Mouse (Mus musculus) hindbrain, embryonic 10.5 days (tissue): ENCODE results near the gene Kcnmb4. TPM values are rescaled to one million over a fixed set of nuclear protein-coding genes. Genes with fewer than 3 reads are reported as not detected.
A peak's percentile ranks its signal among the peaks of the same experiment; 100 is the strongest.

Experiments used
- DNase-seq: peaks from one replicate; pipeline ENCODE4 v3.0.0-alpha.2; 2017; ENCODE audit warnings: low spot score
- H3K27ac ChIP-seq: fragments of 300-500 bp; sonication (generic); 2 replicates; pipeline ENCODE4 v1.5.1; 2016; ENCODE audit warnings: mild to moderate bottlenecking, moderate library complexity
- H3K27me3 ChIP-seq: fragments of 300-500 bp; sonication (generic); 2 replicates; pipeline ENCODE4 v1.6.1; 2016; ENCODE audit warnings: mild to moderate bottlenecking; ENCODE audit not compliant: poor library complexity, insufficient read depth, severe bottlenecking
- H3K36me3 ChIP-seq: fragments of 300-500 bp; sonication (generic); 2 replicates; pipeline ENCODE4 v1.6.1; 2016; ENCODE audit warnings: mild to moderate bottlenecking, moderate library complexity
- H3K4me1 ChIP-seq: fragments of 300-500 bp; sonication (generic); replicated peaks from 2 replicates; pipeline ENCODE4 v1.6.1; 2016; ENCODE audit warnings: mild to moderate bottlenecking
- H3K4me3 ChIP-seq: fragments of 300-500 bp; sonication (generic); 2 replicates; pipeline ENCODE4 v1.5.1; 2016; ENCODE audit warnings: mild to moderate bottlenecking, moderate library complexity
- H3K9me3 ChIP-seq: fragments of 300-500 bp; sonication (generic); 2 replicates; pipeline ENCODE4 v1.6.1; 2016; ENCODE audit warnings: mild to moderate bottlenecking, moderate library complexity
- WGBS: fragments of 180-500 bp; shearing (Covaris S2); methylation state at CpG from one replicate; pipeline ENCODE4 v1.1.7; 2016; 5-methylcytosine and 5-hydroxymethylcytosine counted together
- polyA plus RNA-seq: library from polyadenylated mRNA; unstranded; fragments of >200 nt; fragmentation: Nextera tagmentation; extraction: Ambion mirVana; gene quantifications from 2 replicates; pipeline ENCODE4 v1.2.1, GENCODE M21; 2016

The Kcnmb4 gene
- polyA plus RNA-seq, 1 experiment from 2014 or later, result 12.9 TPM

GRCm38 (mm10) chr10:116475725-116476124 lies 2.0 kb upstream of the Kcnmb4 start:
- H3K4me1 ChIP-seq, result peaks cover 35% of the 10 kb centered on the region
- H3K27me3 ChIP-seq, result peaks cover 5% of the 10 kb centered on the region; the same call in 1 of the 2 replicates
- H3K9me3 ChIP-seq, result 0 out of 2 replicates have a peak, but pooled peaks cover 2% of the 10 kb centered on the region
- DNase-seq, result no peak
- 78% methylated on average over 6 of the region's 6 CpGs for WGBS
- no peaks in the 10 kb centered on the region for H3K36me3 ChIP-seq
- H3K4me3 ChIP-seq, result no peak overlapping the region
- no peak overlapping the region for H3K27ac ChIP-seq

GRCm38 (mm10) chr10:116473071-116473758 lies 463 bp downstream of the Kcnmb4 start:
- WGBS, result under 1% methylated on average over 66 of the region's 78 CpGs

GRCm38 (mm10) chr10:116472579-116472978 lies 1.1 kb downstream of the Kcnmb4 start:
- Histone ChIP-seq H3K36me3 (no peaks in the 10 kb centered on the region; the same call in 1 of the 2 replicates), H3K27ac (peak overlapping the region; percentile 93), H3K9me3 (0 out of 2 replicates have a peak, but pooled peaks cover 2% of the 10 kb centered on the region), H3K4me3 (peak overlapping the region; percentile 74), H3K27me3 (peaks cover 5% of the 10 kb centered on the region; the same call in 1 of the 2 replicates), H3K4me1 (peaks cover 35% of the 10 kb centered on the region)
- no peak for DNase-seq
- WGBS, result 11% methylated on average over 5 of the region's 5 CpGs

More at GRCm38 (mm10) chr10:116473071-116473758, 463 bp downstream of the Kcnmb4 start:
- Histone ChIP-seq H3K27me3 (peaks cover 5% of the 10 kb centered on the region; the same call in 1 of the 2 replicates), H3K9me3 (0 out of 2 replicates have a peak, but pooled peaks cover 2% of the 10 kb centered on the region), H3K4me3 (peak overlapping the region; percentile 74), H3K27ac (peak overlapping the region; percentile 93), H3K36me3 (no peaks in the 10 kb centered on the region; the same call in 1 of the 2 replicates), H3K4me1 (peaks cover 35% of the 10 kb centered on the region)
- DNase-seq, result peak; percentile 79

GRCm38 (mm10) chr10:116470306-116470925 lies 3.3 kb downstream of the Kcnmb4 start:
- Histone ChIP-seq H3K36me3 (no peaks in the 10 kb centered on the region; the same call in 1 of the 2 replicates), H3K4me1 (peaks cover 31% of the 10 kb centered on the region), H3K27me3 (peaks cover 5% of the 10 kb centered on the region; the same call in 1 of the 2 replicates), H3K27ac (no peak overlapping the region), H3K4me3 (no peak overlapping the region), H3K9me3 (no peaks in the 10 kb centered on the region)
- DNase-seq, result no peak
- WGBS, result 90% methylated on average over 11 of the region's 11 CpGs

GRCm38 (mm10) chr10:116468094-116468493 lies 5.6 kb downstream of the Kcnmb4 start:
- Histone ChIP-seq H3K4me3 (no peak overlapping the region), H3K9me3 (peaks cover 7% of the 10 kb centered on the region; the same call in 1 of the 2 replicates), H3K36me3 (peaks cover 4% of the 10 kb centered on the region; the same call in 1 of the 2 replicates), H3K27ac (no peak overlapping the region), H3K4me1 (peaks cover 14% of the 10 kb centered on the region; the same call in 1 of the 2 replicates), H3K27me3 (no peaks in the 10 kb centered on the region; the same call in 1 of the 2 replicates)
- WGBS, result 73% methylated on average over 5 of the region's 5 CpGs
- no peak for DNase-seq

GRCm38 (mm10) chr10:116463753-116464345 lies 9.8 kb downstream of the Kcnmb4 start:
- H3K27ac ChIP-seq, result no peak overlapping the region
- peaks cover 11% of the 10 kb centered on the region; the same call in 1 of the 2 replicates for H3K9me3 ChIP-seq
- H3K4me1 ChIP-seq, result no peaks in the 10 kb centered on the region
- no peak overlapping the region for H3K4me3 ChIP-seq
- H3K27me3 ChIP-seq, result no peaks in the 10 kb centered on the region
- 91% methylated on average over 12 of the region's 12 CpGs for WGBS
- DNase-seq, result no peak
- H3K36me3 ChIP-seq, result peaks cover 12% of the 10 kb centered on the region

- WGBS, result 89% methylated on average over 9 of the region's 9 CpGs
- no peaks in the 10 kb centered on the region for H3K27me3 ChIP-seq
- H3K36me3 ChIP-seq, result peaks cover 23% of the 10 kb centered on the region
- H3K27ac ChIP-seq, result no peak overlapping the region
- H3K9me3 ChIP-seq, result peaks cover 14% of the 10 kb centered on the region; the same call in 1 of the 2 replicates
- no peak overlapping the region for H3K4me3 ChIP-seq
- H3K4me1 ChIP-seq, result no peaks in the 10 kb centered on the region
- DNase-seq, result no peak
Observed at GRCm38 (mm10) chr10:116461443-116461842, 12.2 kb downstream of the Kcnmb4 start.

GRCm38 (mm10) chr10:116458786-116459185 lies 14.9 kb downstream of the Kcnmb4 start:
- peaks cover 26% of the 10 kb centered on the region for H3K36me3 ChIP-seq
- no peak for DNase-seq
- H3K4me1 ChIP-seq, result no peaks in the 10 kb centered on the region
- peaks cover 15% of the 10 kb centered on the region; the same call in 1 of the 2 replicates for H3K9me3 ChIP-seq
- no peak overlapping the region for H3K4me3 ChIP-seq
- no peak overlapping the region for H3K27ac ChIP-seq
- no peaks in the 10 kb centered on the region for H3K27me3 ChIP-seq
- 94% methylated on average over 9 of the region's 9 CpGs for WGBS

GRCm38 (mm10) chr10:116452771-116453170 lies 20.9 kb downstream of the Kcnmb4 start:
- no peak overlapping the region for H3K27ac ChIP-seq
- DNase-seq, result no peak
- H3K36me3 ChIP-seq, result peaks cover 16% of the 10 kb centered on the region
- no peak overlapping the region for H3K4me3 ChIP-seq
- H3K9me3 ChIP-seq, result peaks cover 6% of the 10 kb centered on the region; the same call in 1 of the 2 replicates
- no peaks in the 10 kb centered on the region for H3K4me1 ChIP-seq
- WGBS, result 94% methylated on average over 7 of the region's 7 CpGs
- no peaks in the 10 kb centered on the region for H3K27me3 ChIP-seq

- no peaks in the 10 kb centered on the region for H3K9me3 ChIP-seq
- WGBS, result 80% methylated on average over 9 of the region's 9 CpGs
- DNase-seq, result no peak
Observed at GRCm38 (mm10) chr10:116450621-116451020, 23.1 kb downstream of the Kcnmb4 start.

GRCm38 (mm10) chr10:116448166-116448565 lies 25.5 kb downstream of the Kcnmb4 start:
- H3K27ac ChIP-seq, result no peak overlapping the region
- no peaks in the 10 kb centered on the region for H3K4me1 ChIP-seq
- no peak overlapping the region for H3K4me3 ChIP-seq
- no peaks in the 10 kb centered on the region for H3K27me3 ChIP-seq
- 96% methylated on average over 12 of the region's 12 CpGs for WGBS
- peaks cover 16% of the 10 kb centered on the region for H3K36me3 ChIP-seq
- H3K9me3 ChIP-seq, result no peaks in the 10 kb centered on the region
- no peak for DNase-seq

More at GRCm38 (mm10) chr10:116450621-116451020, 23.1 kb downstream of the Kcnmb4 start:
- no peaks in the 10 kb centered on the region for H3K4me1 ChIP-seq
- peaks cover 6% of the 10 kb centered on the region for H3K36me3 ChIP-seq
- H3K27ac ChIP-seq, result no peak overlapping the region
- no peaks in the 10 kb centered on the region for H3K27me3 ChIP-seq
- no peak overlapping the region for H3K4me3 ChIP-seq

GRCm38 (mm10) chr10:116447176-116447575 lies 26.5 kb downstream of the Kcnmb4 start:
- no peak for DNase-seq
- Histone ChIP-seq H3K4me3 (no peak overlapping the region), H3K9me3 (no peaks in the 10 kb centered on the region), H3K36me3 (peaks cover 12% of the 10 kb centered on the region; the same call in 1 of the 2 replicates), H3K27ac (no peak overlapping the region), H3K27me3 (no peaks in the 10 kb centered on the region), H3K4me1 (no peaks in the 10 kb centered on the region)
- whole genome bisulfite sequencing, result 88% methylated on average over 9 of the region's 9 CpGs
